Mouse (Mus musculus) liver, adult (tissue): ENCODE measurements around the gene Agmat.

Experiments
- GATA4 ChIP-seq: IDR thresholded peaks from 2 replicates; pipeline ENCODE4 v1.6.1; 2014; ENCODE audit warnings: mild to moderate bottlenecking, low read length; ENCODE audit not compliant: insufficient replicate concordance

Gene Agmat

GRCm38 (mm10) chr4:141758874-141759542 is 12.5 kb downstream of the Agmat start:
- TF ChIP-seq GATA4, result no peak

- TF ChIP-seq GATA4, result no peak
Observed at GRCm38 (mm10) chr4:141760942-141761341, 14.5 kb downstream of the Agmat start.

GRCm38 (mm10) chr4:141762102-141762598 is 15.7 kb downstream of the Agmat start:
- no peak for TF ChIP-seq GATA4

GRCm38 (mm10) chr4:141763476-141763875 is 17.0 kb downstream of the Agmat start:
- TF ChIP-seq GATA4, result no peak

GRCm38 (mm10) chr4:141765008-141765407 is 18.5 kb downstream of the Agmat start:
- TF ChIP-seq GATA4, result no peak

GRCm38 (mm10) chr4:141766316-141766667 is 19.8 kb downstream of the Agmat start:
- TF ChIP-seq GATA4, result no peak

- TF ChIP-seq GATA4, result no peak
Observed at GRCm38 (mm10) chr4:141766668-141767352, 20.3 kb downstream of the Agmat start.

GRCm38 (mm10) chr4:141767353-141768036 is 21.0 kb downstream of the Agmat start:
- peak; percentile 55; the same call in 1 of the 2 replicates for TF ChIP-seq GATA4

GRCm38 (mm10) chr4:141769501-141770160 is 23.2 kb downstream of the Agmat start:
- no peak for TF ChIP-seq GATA4

GRCm38 (mm10) chr4:141771823-141772222 is 25.4 kb downstream of the Agmat start:
- TF ChIP-seq GATA4, result no peak

GRCm38 (mm10) chr4:141779828-141780227 is 33.4 kb downstream of the Agmat start:
- no peak for TF ChIP-seq GATA4

- no peak for TF ChIP-seq GATA4
Observed at GRCm38 (mm10) chr4:141781201-141781985, 34.9 kb downstream of the Agmat start.

GRCm38 (mm10) chr4:141784835-141785234 is 38.4 kb downstream of the Agmat start:
- TF ChIP-seq GATA4, result no peak

GRCm38 (mm10) chr4:141786141-141786540 is 39.7 kb downstream of the Agmat start:
- no peak for TF ChIP-seq GATA4

- no peak for TF ChIP-seq GATA4
Observed at GRCm38 (mm10) chr4:141787046-141787445, 40.6 kb downstream of the Agmat start.

GRCm38 (mm10) chr4:141787462-141787861 is 41.0 kb downstream of the Agmat start:
- no peak for TF ChIP-seq GATA4
